Mouse (Mus musculus) limb, embryonic 13.5 days (tissue): ENCODE results near the gene Col6a6. TPM values are rescaled to one million over a fixed set of nuclear protein-coding genes. Genes with fewer than 3 reads are reported as not detected.

ENCODE experiments used
- ATAC-seq: fragments of 200-750 bp; cut with Nextera tagmentation; 2 replicates; pipeline ENCODE4 v1.8.0; 2017; ENCODE audit warnings: low read depth, moderate number of reproducible peaks, moderate TSS enrichment; ENCODE audit not compliant: low FRiP score
- H3K27ac ChIP-seq: fragments of 300-500 bp; sonication (generic); 2 replicates; pipeline ENCODE4 v1.5.1; 2015; ENCODE audit warnings: inconsistent platforms, mild to moderate bottlenecking, moderate library complexity
- H3K27me3 ChIP-seq: fragments of 300-500 bp; sonication (generic); 2 replicates; pipeline ENCODE4 v1.6.1; 2015; ENCODE audit warnings: mild to moderate bottlenecking, inconsistent platforms
- H3K36me3 ChIP-seq: fragments of 300-500 bp; sonication (generic); 2 replicates; pipeline ENCODE4 v1.6.1; 2015; ENCODE audit warnings: inconsistent platforms, mild to moderate bottlenecking, moderate library complexity
- H3K4me1 ChIP-seq: fragments of 300-500 bp; sonication (generic); 2 replicates; pipeline ENCODE4 v1.6.1; 2015; ENCODE audit warnings: inconsistent platforms
- H3K4me2 ChIP-seq: fragments of 300-500 bp; sonication (generic); replicated peaks from 2 replicates; pipeline ENCODE4 v1.6.1; 2015; ENCODE audit warnings: inconsistent platforms, mild to moderate bottlenecking, moderate library complexity
- H3K4me3 ChIP-seq: fragments of 300-500 bp; sonication (generic); 2 replicates; pipeline ENCODE4 v1.5.1; 2015; ENCODE audit warnings: moderate library complexity, mild to moderate bottlenecking, inconsistent platforms
- H3K9ac ChIP-seq: fragments of 300-500 bp; sonication (generic); 2 replicates; pipeline ENCODE4 v1.6.1; 2015; ENCODE audit warnings: mild to moderate bottlenecking, inconsistent platforms
- H3K9me3 ChIP-seq: fragments of 300-500 bp; sonication (generic); 2 replicates; pipeline ENCODE4 v1.6.1; 2016; ENCODE audit warnings: inconsistent platforms
- WGBS: fragments of 180-500 bp; shearing (Covaris S2); methylation state at CpG from one replicate; pipeline ENCODE4 v1.1.7; 2015; 5-methylcytosine and 5-hydroxymethylcytosine counted together
- polyA plus RNA-seq: library from polyadenylated mRNA; unstranded; fragments of >200 nt; fragmentation: Nextera tagmentation; extraction: Ambion mirVana; gene quantifications from 2 replicates; pipeline ENCODE4 v1.2.1, GENCODE M21; 2015

Col6a6 gene
- polyA plus RNA-seq, 1 experiment from 2014 or later: 1.7 TPM

DNA sequence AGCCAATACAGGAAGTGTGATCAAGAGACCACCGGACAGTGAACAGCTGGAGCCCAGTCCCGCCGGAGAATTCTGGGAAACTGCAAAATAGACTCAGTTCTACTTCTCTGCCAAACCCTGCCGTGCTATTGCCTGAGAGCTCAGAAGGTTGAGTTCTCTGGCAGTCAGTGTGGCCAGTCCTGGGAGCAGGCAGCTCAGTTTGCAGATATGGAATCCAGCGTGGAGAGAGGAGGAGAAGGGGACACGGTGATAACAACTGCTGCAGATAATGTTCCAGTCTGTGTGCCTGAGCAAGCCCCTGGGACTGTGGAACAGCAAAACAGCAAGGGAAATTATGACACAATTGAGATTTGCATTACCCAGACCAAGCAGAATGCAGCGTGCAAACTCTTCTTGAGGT lies 7.6 kb upstream of the Col6a6 start:
- no peaks in the 10 kb centered on the region for H3K36me3 ChIP-seq
- WGBS: 63% methylated on average over 7 of the region's 7 CpGs
- H3K4me2 ChIP-seq: no peak overlapping the region
- H3K4me3 ChIP-seq: no peak overlapping the region
- H3K27me3 ChIP-seq: no peaks in the 10 kb centered on the region
- ATAC-seq: 0 out of 2 replicates have a peak, but pooled peaks have one; percentile 50
- H3K9me3 ChIP-seq: no peaks in the 10 kb centered on the region
- H3K9ac ChIP-seq: no peak overlapping the region
- H3K4me1 ChIP-seq: peaks cover 17% of the 10 kb centered on the region
- 0 out of 2 replicates have a peak overlapping the region, but pooled peaks have one; percentile 33 for H3K27ac ChIP-seq

DNA sequence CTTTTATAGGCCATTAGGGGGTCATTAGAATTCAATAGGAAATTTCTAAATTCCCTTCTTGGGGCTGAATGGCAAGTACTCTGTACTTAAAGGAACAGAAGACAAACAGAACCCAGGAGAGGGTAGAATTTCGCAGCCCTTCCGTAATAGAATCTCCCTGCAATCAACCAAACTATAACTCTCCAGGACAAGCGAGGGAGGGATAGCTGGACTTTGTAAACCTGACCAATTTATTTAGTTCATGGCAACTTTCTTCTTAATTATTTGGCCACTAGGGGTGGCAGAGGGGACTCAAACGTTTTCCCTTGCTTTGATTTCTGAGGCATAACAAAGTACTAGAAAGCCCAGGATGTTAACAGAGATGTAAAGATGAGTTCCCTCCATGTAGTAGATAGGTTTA lies 6.8 kb upstream of the Col6a6 start:
- Histone ChIP-seq H3K4me1 (peaks cover 17% of the 10 kb centered on the region), H3K27me3 (peaks cover 3% of the 10 kb centered on the region; the same call in 1 of the 2 replicates), H3K36me3 (no peaks in the 10 kb centered on the region), H3K9ac (no peak overlapping the region), H3K4me3 (no peak overlapping the region), H3K4me2 (no peak overlapping the region), H3K27ac (no peak overlapping the region), H3K9me3 (no peaks in the 10 kb centered on the region)
- peak; percentile 57; the same call in 1 of the 2 replicates for ATAC-seq
- 21% methylated on average over 4 of the region's 4 CpGs for WGBS

GRCm38 (mm10) chr9:105831291-105831690 lies 3.3 kb upstream of the Col6a6 start:
- 84% methylated on average over 9 of the region's 9 CpGs for WGBS
- no peak for ATAC-seq
- Histone ChIP-seq H3K9me3 (no peaks in the 10 kb centered on the region), H3K27me3 (peaks cover 19% of the 10 kb centered on the region), H3K4me3 (no peak overlapping the region), H3K27ac (no peak overlapping the region), H3K4me1 (peaks cover 29% of the 10 kb centered on the region), H3K4me2 (no peak overlapping the region), H3K36me3 (no peaks in the 10 kb centered on the region), H3K9ac (no peak overlapping the region)

DNA sequence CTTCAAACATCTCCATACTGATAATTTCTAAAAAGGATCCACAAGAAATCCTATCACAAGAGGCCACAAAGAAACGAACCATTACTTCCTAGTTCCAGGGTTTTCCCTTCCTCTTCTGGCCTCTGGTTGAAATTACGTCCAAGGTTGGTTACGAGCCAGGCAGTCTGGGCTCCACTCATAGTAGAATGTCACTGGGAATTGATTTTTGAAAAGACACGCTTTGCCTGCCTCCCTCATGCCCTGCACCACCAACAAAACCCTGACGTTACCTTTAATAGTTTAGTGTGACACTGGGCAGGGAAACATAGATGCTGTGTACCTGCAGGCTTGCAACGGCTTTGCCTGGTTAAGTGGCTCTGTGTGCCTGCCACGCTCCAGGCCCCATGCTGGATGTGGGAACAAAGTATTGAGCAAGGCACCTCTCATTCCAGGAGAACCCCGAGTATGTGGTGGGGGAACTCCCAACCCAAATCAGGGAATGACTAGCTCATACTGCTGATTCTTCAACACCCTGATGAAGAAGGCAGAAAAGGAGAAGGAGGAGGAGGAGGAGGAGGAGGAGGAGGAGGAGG lies 798 bp downstream of the Col6a6 start:
- 55% methylated on average over 8 of the region's 8 CpGs for WGBS
- Histone ChIP-seq H3K36me3 (no peaks in the 10 kb centered on the region), H3K4me2 (no peak overlapping the region), H3K9ac (no peak overlapping the region), H3K4me3 (no peak overlapping the region), H3K27ac (no peak overlapping the region; the same call in 1 of the 2 replicates), H3K27me3 (peaks cover 20% of the 10 kb centered on the region), H3K9me3 (no peaks in the 10 kb centered on the region), H3K4me1 (peaks cover 12% of the 10 kb centered on the region)
- ATAC-seq: no peak

GRCm38 (mm10) chr9:105820711-105821110 lies 7.2 kb downstream of the Col6a6 start:
- 90% methylated on average over 6 of the region's 6 CpGs for WGBS
- no peak overlapping the region for H3K27ac ChIP-seq

GRCm38 (mm10) chr9:105819155-105819709 lies 8.7 kb downstream of the Col6a6 start:
- no peaks in the 10 kb centered on the region for H3K36me3 ChIP-seq
- WGBS: 73% methylated on average over 29 of the region's 29 CpGs
- H3K27me3 ChIP-seq: no peaks in the 10 kb centered on the region
- H3K27ac ChIP-seq: no peak overlapping the region
- no peaks in the 10 kb centered on the region for H3K4me1 ChIP-seq
- H3K4me3 ChIP-seq: no peak overlapping the region
- H3K9me3 ChIP-seq: no peaks in the 10 kb centered on the region
- H3K4me2 ChIP-seq: no peak overlapping the region
- no peak overlapping the region for H3K9ac ChIP-seq
- ATAC-seq: no peak

More at GRCm38 (mm10) chr9:105820711-105821110, 7.2 kb downstream of the Col6a6 start:
- H3K9ac ChIP-seq: no peak overlapping the region
- H3K9me3 ChIP-seq: no peaks in the 10 kb centered on the region
- no peaks in the 10 kb centered on the region for H3K27me3 ChIP-seq
- no peak overlapping the region for H3K4me2 ChIP-seq
- H3K4me3 ChIP-seq: no peak overlapping the region
- H3K4me1 ChIP-seq: no peaks in the 10 kb centered on the region
- no peaks in the 10 kb centered on the region for H3K36me3 ChIP-seq
- no peak for ATAC-seq

- WGBS: 84% methylated on average over 5 of the region's 5 CpGs
- no peak overlapping the region for H3K9ac ChIP-seq
- no peak overlapping the region for H3K27ac ChIP-seq
- H3K9me3 ChIP-seq: no peaks in the 10 kb centered on the region
- peaks cover 12% of the 10 kb centered on the region; the same call in 1 of the 2 replicates for H3K4me1 ChIP-seq
- no peak for ATAC-seq
- no peaks in the 10 kb centered on the region for H3K27me3 ChIP-seq
- H3K4me3 ChIP-seq: no peak overlapping the region
- H3K4me2 ChIP-seq: no peak overlapping the region
- H3K36me3 ChIP-seq: no peaks in the 10 kb centered on the region
Observed at GRCm38 (mm10) chr9:105814436-105814835, 13.5 kb downstream of the Col6a6 start.

GRCm38 (mm10) chr9:105811458-105811857 lies 16.5 kb downstream of the Col6a6 start:
- Histone ChIP-seq H3K4me3 (no peak overlapping the region), H3K27me3 (no peaks in the 10 kb centered on the region), H3K9me3 (no peaks in the 10 kb centered on the region), H3K27ac (no peak overlapping the region), H3K4me2 (no peak overlapping the region), H3K36me3 (no peaks in the 10 kb centered on the region), H3K9ac (no peak overlapping the region), H3K4me1 (peaks cover 12% of the 10 kb centered on the region; the same call in 1 of the 2 replicates)
- ATAC-seq: peak; percentile 69
- WGBS: 42% methylated on average over 7 of the region's 7 CpGs

GRCm38 (mm10) chr9:105808920-105809505 lies 18.9 kb downstream of the Col6a6 start:
- Histone ChIP-seq H3K4me2 (no peak overlapping the region), H3K9me3 (no peaks in the 10 kb centered on the region), H3K27me3 (no peaks in the 10 kb centered on the region), H3K36me3 (no peaks in the 10 kb centered on the region), H3K9ac (no peak overlapping the region), H3K4me1 (peaks cover 12% of the 10 kb centered on the region; the same call in 1 of the 2 replicates), H3K4me3 (no peak overlapping the region), H3K27ac (no peak overlapping the region)
- 86% methylated on average over 17 of the region's 17 CpGs for WGBS
- ATAC-seq: no peak

- Histone ChIP-seq H3K27me3 (no peaks in the 10 kb centered on the region), H3K9ac (no peak overlapping the region), H3K27ac (no peak overlapping the region), H3K36me3 (no peaks in the 10 kb centered on the region), H3K4me1 (no peaks in the 10 kb centered on the region), H3K4me2 (no peak overlapping the region), H3K9me3 (no peaks in the 10 kb centered on the region), H3K4me3 (no peak overlapping the region)
- 74% methylated on average over 8 of the region's 8 CpGs for WGBS
- no peak for ATAC-seq
Observed at GRCm38 (mm10) chr9:105803416-105803815, 24.5 kb downstream of the Col6a6 start.

DNA sequence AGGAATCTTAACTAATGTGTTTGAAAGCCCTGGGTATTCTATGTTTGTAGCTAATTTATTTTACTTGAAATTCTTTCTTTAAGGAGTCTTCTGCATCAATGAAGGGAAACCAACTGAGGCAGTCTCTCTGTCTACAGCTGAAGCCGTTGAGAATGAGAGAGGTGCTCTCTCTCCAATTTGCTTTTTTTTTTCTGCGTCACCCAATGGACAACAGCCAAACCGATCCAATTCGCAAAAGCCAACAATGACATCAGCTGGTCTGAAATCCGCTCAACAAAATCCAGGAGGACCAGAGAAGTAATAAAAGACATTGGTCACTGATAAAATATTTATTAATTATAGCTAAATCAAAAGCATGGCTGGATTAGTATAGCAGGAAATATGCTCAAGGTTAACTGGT lies 26.5 kb downstream of the Col6a6 start:
- WGBS: 86% methylated on average over 5 of the region's 5 CpGs

GRCm38 (mm10) chr9:105800286-105800685 lies 27.7 kb downstream of the Col6a6 start:
- Histone ChIP-seq H3K36me3 (no peaks in the 10 kb centered on the region), H3K27ac (no peak overlapping the region), H3K9ac (no peak overlapping the region), H3K27me3 (no peaks in the 10 kb centered on the region), H3K4me1 (no peaks in the 10 kb centered on the region), H3K4me2 (no peak overlapping the region), H3K9me3 (no peaks in the 10 kb centered on the region), H3K4me3 (no peak overlapping the region)
- WGBS: 81% methylated on average over 5 of the region's 5 CpGs
- no peak for ATAC-seq

More for the DNA sequence above, 26.5 kb downstream of the Col6a6 start:
- Histone ChIP-seq H3K4me3 (no peak overlapping the region), H3K27ac (no peak overlapping the region), H3K27me3 (no peaks in the 10 kb centered on the region), H3K4me2 (no peak overlapping the region), H3K9ac (no peak overlapping the region), H3K36me3 (no peaks in the 10 kb centered on the region), H3K9me3 (no peaks in the 10 kb centered on the region), H3K4me1 (no peaks in the 10 kb centered on the region)
- no peak for ATAC-seq
